Mouse (Mus musculus): ENCODE measurements at regions not wholly inside any gene's neighbourhood (a gene's known extent, or its start where the extent isn't known, plus 50 kb on each side); places are given as distances from the start of the nearest gene placed in this dataset.
A peak's percentile ranks its signal among the peaks of the same experiment; 100 is the strongest.
"Not testable (repeated sequence)": the region's sequence is repeated elsewhere in the genome, so short reads cannot be mapped to it uniquely, and the experiment has no call there.

DNA sequence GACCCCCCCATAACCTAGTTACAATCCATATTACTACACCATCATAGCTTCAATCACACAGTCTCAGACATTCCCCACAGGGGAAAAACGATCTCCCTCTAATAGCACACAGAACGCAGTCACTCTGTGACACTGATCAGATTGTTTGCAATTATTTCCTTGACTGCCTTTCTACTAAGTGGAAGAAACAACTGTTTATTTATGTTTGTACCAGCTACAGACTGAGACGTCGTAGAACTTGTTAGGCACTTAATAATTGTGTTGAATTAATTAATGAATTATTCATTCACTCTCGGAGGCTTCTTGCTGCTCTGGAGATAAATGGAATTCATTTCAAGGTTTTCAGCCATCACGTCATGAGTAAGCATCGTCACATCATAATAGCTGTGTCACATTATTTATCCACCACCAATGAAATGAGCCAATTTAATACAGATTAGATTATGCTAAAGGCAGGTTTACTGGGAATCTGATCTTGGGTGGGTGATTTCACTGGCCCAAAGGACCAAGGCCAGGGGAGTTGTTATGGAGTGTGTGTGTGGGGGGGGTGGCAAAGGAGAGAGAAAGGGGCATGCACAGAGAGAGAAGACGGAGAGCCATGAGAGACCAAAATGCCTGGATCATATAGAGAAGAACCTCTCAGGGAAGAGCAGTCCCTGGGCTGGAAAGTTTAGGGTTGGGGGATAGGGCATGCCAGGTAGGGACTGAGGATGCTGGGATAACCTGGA, 355.7 kb upstream of the Zwint start:
- DNase-seq (ENCODE audit: low read depth): no peak

DNA sequence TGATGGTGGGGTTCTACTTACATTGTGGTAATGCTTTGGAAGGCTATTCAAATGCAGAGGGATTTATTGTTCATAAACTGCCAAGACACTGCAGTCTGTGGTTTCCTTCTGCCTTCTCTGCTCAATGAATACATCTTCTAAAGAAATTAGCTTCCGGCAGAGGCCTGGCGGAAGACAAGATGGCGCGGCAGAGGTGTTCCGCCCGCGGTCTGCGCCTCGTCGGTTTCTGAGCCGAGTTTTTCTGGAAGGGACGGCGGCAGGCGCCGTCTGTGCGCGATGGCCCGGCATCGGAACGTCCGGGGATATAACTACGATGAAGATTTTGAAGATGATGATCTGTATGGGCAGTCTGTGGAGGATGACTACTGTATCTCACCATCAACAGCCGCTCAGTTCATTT, 345.6 kb upstream of the Zwint start:
- DNase-seq (ENCODE audit: low read depth): not testable (repeated sequence)

DNA sequence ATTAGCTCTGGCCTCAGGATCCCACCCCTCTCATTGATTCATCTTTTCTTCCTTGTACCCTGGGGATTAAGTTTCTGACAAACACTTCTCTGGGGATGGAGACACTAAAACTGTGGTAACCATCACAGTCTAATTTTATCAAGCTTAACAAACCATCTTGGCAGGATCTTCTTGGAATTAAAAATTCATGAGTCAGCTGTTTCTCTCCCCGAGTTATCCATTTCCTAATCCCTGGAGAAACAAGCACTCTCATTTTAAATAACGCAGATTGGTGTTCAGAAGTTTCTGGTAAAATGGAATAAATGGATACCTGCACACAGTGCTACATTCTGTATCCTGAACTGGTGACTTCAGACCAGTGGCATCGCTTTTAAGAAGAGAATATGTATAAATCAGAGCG, 336.3 kb upstream of the Zwint start:
- no peak for DNase-seq (ENCODE audit: low read depth)

DNA sequence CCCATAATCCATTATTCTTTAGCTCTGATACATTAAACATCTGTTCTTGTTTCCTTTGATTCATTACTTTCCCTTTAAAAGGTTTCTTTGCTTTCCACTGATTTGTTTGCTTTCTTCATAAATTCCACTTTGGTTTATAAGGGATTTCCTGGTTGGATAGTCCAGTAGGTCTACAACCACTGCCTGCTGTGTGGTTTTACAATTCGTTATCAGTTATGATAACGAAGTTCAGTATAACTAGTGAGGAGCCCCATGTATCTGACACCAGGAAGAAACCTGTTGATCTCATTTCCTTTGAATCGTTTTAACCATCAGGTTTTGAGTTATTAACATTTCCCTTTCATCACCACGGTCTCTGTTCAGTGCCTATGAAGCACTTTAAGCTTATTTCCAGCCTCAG, 334.3 kb upstream of the Zwint start:
- no peak for DNase-seq (ENCODE audit: low read depth)

DNA sequence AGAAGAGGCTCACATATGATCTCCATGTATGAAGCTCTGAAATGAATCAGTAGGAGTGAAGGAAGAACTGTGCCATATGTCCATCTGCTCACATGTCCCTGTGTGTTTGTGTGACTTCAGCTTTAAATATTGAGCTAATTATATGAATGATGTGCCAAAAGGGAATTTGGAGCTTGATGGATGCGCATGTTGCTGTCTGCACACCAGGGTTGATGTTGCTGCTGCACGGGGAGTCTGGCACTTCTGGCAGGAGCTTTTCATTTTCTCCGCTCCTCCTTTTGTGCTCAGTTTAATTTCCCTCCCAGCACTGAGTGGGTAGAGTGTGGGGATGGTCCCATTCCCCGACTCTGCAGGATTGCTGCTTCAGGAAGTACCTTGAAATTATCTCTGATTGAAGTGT, 328.0 kb upstream of the Zwint start:
- DNase-seq (ENCODE audit: low read depth): no peak

DNA sequence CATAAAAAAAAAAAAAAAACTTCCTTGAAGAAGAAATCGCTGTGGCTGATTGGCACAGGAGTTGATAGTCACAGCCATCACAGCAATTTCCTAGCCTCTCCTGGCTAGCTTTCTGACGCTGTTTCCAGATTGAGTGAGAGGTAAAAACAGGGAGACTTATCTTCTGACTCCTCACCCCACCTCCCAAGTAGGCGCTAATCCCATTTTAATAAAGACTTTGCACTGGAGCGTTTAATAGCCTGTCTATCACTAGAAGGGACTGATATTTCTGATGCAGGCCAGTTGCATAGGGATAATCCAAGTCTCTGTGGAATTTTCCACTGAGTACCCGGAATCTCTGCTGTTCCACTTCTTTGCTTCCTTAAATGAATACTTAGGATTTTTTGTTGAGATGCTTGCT, 307.4 kb upstream of the Zwint start:
- no peak for DNase-seq (ENCODE audit: low read depth)

DNA sequence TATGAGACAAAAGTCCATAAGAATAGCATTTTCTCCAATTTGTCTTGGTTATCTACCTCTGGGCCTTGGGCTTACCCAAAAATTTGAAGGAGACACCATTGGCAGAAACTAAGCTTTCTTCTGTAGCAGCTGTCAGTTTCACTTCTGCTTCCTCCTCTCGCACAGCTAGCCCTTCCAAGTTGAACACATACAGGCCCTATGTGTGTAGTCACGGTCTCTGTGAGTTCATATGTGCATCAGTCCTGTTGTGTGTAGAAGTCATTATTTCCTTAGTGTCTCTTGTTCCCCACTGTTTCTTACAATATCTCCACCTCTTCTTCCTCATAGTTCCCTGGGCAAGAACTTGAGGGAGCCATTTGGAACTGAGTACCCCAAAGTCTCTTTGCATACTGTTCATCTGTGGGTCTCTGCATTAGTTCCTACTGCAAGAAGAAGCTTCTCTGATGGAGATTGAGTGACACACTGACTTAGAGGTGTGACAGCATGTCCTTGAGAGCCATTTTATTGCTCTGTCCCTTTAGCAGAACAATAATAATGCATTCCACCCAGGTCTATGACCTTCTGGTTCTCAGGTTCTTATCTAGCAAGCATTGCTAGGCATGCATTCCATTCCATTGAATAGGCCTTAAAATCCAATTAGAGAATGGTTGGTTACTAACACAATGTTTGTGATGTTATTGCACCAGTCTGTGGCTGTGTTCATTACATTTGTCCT, 306.5 kb upstream of the Zwint start:
- DNase-seq (ENCODE audit: low read depth): no peak

DNA sequence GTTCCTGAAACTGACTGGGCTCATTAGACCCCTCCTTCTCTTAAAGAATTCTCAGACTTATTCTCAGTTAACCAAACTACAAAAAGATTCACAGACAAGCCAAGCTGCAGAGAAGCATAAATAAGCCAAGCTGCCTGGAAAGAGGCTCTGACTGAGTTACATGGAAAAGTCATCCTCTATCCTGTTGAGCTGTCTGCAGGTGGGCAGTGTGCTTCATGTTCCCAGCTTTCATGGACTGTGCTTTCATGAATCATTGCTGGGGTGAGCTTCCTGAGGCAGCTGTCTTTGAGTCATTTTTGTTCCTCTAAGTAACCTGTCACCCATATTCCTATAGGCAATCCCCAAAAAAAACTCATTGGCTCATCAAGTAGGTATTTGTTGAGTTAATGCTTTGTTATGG, 301.8 kb upstream of the Zwint start:
- no peak for DNase-seq (ENCODE audit: low read depth)

DNA sequence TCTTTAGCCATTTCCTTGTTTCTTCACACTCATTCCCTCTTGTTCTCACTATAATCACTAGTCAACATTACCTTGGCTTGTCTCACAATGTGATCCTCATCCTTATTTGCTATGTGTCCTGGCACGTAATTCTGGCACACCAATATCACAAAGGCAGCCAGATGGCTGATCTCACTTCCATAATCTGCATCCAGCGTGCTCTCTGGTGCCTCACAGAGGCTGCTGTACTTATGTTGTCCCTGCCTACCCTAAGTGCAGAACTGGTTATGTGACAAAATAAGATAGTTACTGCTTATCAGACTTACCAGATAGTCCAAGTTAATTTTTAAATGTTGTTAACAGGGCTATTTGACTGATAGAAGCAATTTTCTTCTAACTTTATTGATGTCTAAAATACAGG, 301.1 kb upstream of the Zwint start:
- DNase-seq (ENCODE audit: low read depth): no peak

DNA sequence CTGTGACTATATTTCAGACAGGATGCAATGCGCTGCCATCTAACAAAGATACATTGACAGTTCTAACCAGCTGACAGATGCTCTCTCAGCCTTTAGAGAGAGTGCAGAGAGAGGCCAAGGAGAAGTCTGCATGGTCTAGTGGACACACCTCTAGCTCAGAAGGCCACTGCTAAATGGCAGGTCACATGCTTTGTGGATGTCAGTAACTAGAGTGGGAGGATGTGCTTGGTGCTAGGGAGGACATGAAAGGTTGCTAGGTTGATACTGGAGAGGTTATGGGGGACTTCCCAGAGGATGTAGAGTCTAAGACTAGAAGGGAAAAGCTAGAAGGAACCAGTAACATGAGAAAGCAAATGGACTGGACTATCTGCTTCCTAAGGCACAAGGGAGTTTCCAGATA, 271.3 kb upstream of the Zwint start:
- DNase-seq (ENCODE audit: low read depth): no peak

DNA sequence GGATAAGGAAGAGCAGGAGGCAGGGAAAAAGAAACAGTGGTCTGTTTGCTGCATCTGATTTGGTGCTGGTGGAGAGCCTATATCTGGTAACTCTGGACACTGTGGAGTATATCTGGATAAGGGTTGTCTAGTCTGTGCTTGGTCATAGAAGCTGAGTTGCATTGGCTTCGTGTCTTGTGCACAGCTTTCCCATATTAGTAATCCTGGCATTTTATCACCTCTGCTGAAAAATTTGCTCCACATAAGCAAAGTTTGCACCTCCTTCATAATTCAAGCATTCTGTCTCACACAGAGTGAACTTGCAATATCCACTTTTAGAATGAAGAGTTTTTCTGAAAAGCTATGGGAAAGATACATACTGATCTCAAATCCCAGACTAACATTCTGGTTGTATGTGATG, 269.8 kb upstream of the Zwint start:
- DNase-seq (ENCODE audit: low read depth): no peak

DNA sequence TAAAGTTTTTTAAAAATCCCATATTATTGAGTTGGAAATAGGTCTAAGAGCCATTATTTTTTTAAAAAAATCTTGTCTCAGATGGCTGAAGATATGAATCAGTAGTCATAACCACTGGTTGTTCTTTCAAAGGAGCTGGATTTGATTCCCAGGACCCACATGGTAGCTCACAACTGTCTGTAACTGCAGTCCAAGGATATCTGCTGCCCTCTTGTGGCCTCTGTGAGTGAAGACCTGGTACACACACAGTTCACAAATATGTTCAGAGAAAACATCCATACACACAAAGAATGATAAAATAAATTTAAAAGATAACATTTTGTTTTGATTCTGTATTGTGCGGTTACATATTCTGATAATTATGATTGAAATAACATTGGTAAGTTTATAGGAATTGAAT, 263.2 kb upstream of the Zwint start:
- peak; percentile 50 for DNase-seq (ENCODE audit: low read depth)

DNA sequence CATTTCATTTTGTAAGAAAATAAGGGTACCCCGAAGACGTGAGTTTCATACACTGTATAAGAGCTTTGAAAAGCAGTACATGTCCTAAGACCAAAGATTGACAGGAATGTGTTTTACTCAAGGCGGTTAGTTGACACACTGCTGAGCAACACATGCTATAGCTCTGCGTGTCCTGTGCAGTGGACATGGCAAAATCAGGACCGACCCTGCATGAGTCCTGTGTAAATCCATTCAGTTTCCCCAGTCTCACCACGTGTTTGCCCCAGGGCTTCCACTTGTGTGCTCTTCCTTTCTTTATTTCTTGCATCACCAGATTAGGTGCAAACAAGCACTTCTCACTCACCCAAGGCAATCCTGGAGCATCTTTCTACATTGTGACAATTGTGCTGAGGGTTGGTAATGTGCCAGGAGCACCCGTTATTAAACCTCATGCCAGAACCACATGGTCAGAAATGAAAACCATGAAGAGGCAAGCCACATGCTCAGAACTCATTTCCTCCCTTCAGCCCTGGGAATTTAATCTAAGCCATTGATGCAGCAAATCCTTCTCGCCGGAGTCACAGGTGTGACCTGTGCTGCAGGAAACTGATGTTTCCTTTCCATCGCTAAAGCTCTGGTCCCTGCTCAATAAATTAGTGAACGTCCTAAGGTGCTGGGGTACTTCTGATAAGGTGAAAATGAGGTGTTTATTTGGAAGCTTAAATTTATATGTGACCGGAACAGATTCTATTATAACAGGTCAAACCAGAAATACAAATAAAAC, 261.2 kb upstream of the Zwint start:
- no peak for DNase-seq (ENCODE audit: low read depth)

DNA sequence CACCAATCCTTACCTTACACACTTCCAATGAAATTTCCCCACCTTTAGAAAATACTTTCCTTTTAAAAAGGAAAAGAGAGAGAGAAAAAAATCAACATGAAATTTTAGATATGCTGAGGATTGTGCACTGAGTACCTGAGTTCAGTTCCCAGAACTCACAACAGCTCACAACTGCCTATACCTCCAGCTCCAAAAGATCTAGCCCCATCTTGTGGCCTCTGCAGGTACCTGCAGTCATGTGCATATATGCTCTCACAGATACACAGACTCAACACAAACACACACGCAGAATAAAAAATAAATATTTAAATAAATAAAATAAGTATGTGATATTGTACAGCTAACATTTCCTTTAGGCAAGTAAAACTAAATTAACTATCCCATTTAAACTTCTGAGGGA, 260.3 kb upstream of the Zwint start:
- no peak for DNase-seq (ENCODE audit: low read depth)

DNA sequence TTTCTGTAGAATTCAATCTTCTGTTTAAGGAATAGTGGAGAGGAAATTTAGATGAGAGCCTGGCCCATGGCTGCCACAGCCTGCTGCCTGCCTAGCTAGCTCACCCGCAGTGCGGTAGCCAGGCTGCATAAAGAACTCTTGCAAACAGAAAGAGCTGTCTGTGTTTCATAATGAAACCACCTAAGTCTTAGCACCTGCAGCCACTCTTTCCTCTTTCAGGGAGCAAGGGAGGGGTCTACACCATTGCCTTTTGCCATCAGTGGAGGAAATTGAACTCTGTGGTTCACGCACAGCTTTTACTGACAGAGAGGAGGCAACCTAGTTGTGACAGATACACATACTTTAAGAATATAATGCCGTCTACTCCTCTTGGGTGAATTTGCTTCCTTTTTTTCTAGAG, 251.4 kb upstream of the Zwint start:
- no peak for DNase-seq (ENCODE audit: low read depth)

DNA sequence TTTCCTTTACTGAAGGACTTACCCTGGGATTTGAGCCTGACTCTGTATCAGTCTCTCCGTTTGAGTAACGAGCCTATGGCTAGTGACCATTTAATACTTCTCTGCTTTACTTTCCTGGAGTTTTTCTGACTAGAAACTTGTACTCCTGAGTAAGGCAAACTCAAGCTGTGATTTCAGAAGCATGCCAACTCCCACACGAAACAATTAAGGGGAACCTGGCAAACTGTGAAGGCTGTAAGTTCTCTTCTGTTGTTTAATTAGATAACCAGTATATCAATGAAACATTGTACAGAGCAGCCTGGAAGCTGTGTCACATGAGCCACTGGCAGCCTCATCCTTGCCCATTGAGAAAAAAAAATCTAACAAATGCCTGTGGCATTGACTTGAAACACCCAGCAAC, 244.3 kb upstream of the Zwint start:
- DNase-seq (ENCODE audit: low read depth): no peak

DNA sequence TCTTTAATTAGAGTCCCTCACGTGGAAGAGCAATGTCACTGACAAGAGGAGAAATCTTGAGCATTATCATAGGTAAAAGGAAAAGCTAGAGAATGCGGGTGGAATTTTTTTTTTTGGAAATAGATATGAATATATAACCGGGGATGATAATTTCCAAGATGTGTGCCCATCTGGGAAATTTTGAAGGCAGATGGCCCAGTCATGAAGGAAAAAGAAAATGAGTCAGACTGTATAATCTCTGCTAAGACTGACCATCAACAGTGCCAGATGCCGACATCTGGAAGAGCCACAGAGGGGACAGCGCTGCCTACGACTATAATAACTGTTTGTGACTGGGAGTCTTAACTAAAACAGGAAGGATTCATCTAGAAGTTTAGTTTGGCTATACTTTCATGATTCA, 243.0 kb upstream of the Zwint start:
- no peak for DNase-seq (ENCODE audit: low read depth)

DNA sequence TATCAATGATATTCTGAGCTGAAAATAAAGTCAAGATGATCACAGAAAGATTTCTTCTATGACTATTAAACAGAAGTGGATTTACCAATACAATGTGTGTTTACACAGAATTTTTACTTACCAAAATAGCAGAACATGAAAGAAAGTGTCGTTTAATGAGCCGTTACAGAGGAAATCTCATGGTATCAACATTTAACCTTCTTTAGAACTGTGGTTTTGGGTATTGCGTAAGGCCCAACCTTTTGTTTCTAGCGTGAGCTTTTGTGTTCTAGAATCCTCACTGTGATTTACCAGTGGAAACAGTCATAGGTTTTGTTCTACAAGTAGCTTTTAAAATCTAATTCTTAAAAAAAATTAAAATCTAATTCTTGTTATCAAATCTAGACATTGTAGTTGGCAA, 200.0 kb upstream of the Zwint start:
- DNase-seq (ENCODE audit: low read depth): no peak

DNA sequence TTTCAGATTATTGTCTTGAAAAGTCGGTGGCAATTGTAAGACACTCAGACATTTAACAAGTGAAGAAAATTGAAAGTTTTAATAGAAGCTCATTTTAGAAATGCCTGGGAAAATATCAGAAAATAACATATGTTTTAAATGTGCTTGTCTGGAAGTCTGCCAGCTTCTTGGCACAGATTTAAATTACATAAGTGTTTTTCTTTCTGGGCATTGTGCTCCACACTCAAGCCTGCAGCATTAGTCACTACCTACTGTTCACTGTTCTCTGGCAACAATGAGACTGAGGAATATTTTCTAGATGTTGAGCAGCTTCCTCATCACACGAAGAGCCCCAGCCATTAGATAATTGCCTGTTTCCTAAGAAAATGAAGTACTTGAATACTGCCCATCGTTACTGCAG, 170.3 kb upstream of the Zwint start:
- DNase-seq (ENCODE audit: low read depth): peak; percentile 93

DNA sequence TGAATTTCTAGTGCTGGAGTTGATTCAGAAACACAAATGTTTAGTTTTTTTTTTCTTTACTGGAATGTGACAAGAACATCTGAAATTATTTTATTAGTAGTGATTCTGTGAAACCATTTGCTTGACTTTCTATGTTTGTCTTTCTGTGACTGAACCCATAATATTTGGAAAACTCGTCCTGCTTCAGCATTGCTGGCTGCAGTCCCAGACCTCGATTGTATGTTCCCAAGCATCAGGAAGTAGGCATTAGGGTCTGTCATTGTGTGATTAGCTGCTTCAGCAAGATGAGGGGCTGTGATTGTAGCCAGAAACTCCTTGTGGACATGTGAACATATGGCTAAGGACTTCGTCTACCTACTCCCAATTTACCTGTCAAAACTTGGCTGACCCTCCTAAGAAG, 122.2 kb upstream of the Zwint start:
- no peak for DNase-seq (ENCODE audit: low read depth)

DNA sequence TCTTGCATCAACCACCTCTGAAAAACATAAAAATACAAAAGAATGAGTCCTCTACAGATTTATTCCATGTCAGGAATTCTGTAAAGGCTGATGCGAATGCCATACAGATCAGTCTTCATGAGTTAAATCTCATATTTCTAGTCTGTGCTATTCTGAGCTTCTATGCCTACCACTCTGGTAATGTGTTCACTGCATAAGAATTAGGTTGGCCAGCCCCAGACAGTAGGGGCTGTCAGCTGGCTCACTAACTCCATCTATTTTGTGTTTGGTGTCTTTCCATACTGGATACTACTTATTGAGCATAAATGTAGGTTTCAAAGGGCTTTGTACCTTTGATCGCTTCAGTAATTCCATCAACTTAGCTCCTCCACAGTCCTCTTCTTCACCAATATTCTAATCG, 121.2 kb upstream of the Zwint start:
- DNase-seq (ENCODE audit: low read depth): no peak

DNA sequence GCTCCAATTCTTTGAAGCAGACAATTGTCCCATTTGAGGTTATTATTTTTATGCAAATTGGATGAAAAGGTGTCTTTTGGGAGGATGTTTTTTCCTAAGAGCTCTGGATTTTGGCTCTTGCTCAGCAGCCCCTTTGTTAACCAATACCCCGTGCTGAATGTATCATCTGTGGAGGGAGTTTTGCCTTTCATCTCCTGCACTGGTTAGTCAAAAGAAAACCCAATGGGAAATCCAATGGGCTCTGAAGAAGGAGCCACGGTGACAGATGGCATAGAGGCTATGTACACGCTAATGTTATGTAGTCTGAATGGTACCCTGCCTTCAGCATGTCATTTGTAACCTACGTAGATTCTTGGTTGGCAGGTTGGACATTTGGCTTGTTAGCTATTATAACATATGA, 120.8 kb upstream of the Zwint start:
- DNase-seq (ENCODE audit: low read depth): no peak

DNA sequence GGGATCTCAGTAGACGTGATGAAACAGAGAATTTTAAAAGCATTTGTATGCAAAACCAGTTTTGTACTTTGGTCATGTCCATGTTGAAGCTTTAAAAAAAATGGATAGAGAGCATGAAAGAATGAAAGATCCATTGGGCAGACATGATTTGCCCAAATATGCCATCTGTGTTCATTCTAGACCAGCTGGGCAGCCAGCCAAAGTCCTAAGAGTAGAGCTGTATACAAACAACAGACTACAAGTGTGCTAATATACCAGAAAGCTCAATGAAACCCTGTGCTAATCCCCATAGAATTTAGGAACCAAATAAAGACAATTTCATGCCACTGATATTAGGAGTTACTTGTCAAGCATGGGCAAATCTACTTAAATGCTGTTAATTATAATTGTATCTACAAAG, 105.1 kb upstream of the Zwint start:
- peak; percentile 11 for DNase-seq (ENCODE audit: low read depth)

All from NIH3T3 (cell line).